Mouse (Mus musculus): ENCODE results near the gene Pcna. TPM values are rescaled to one million over a fixed set of nuclear protein-coding genes. Genes with fewer than 3 reads are reported as not detected.
"Not testable (repeated sequence)": the region's sequence is repeated elsewhere in the genome, so short reads cannot be mapped to it uniquely, and the experiment has no call there.

Pcna gene
- 10 to 100 TPM; 37.5 to 40.9 TPM for total RNA-seq (2021)

GRCm38 (mm10) chr2:132252542-132253528 is at the start of gene Pcna:
TSS of gene Pcna (minus strand) at chr2:132253314.
- intact Hi-C loops (cut with DNase I) = loop anchor here (10.0 kb wide), 1 partner anchor 562 kb away; the partner anchor contains the start of genes Mcm8 and Trmt6
- DNase-seq (ENCODE audit: low spot score) = peak; percentile 98

GRCm38 (mm10) chr2:132301436-132301835 is 48.3 kb upstream of the Pcna start:
- intact Hi-C loops (cut with DNase I) = no loop called here
- no peak for DNase-seq (ENCODE audit: low spot score)

GRCm38 (mm10) chr2:132298250-132298649 is 45.1 kb upstream of the Pcna start:
- intact Hi-C loops (cut with DNase I) = no loop called here
- DNase-seq (ENCODE audit: low spot score) = no peak

DNA sequence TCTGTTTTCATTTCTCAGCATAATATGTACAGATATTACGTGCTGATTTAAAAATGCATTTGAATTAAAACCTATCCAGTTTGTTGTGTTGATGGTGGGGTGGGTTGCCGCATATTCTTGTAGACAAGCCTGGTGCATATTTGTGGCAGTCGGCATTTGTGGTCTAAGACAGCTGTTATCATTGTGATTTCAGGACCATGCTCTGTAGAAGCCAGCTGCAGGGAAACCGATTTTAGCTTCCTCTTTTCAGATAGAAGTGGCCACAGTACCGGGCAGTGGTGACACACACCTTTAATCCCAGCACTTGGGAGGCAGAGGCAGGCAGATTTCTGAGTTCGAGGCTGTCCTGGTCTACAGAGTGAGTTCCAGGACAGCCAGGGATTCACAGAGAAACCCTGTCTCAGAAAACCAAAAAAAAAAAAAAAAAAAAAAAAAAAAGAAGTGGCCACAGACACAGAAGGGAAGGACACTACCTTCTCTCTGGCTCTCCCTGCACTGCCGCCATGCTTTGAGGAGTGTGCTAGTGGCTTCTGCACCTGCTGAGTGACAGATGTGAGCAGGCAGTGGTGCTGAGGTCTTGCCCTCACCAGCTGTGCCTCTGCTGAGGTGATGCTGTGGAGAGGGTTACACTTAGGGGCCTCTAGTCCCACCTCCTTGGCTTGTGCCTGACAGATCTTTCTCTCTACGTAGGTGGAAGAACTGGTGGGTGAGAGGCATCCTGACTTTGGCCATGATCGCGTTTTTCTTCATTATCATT is 40.8 kb upstream of the Pcna start:
- no peak for DNase-seq (ENCODE audit: low spot score)
- intact Hi-C loops (cut with DNase I) = no loop called here

- intact Hi-C loops (cut with DNase I) = no loop called here
- DNase-seq (ENCODE audit: low spot score) = peak; percentile 19
These were observed 39.0 kb upstream of the Pcna start for GRCm38 (mm10) chr2:132292083-132292482.

DNA sequence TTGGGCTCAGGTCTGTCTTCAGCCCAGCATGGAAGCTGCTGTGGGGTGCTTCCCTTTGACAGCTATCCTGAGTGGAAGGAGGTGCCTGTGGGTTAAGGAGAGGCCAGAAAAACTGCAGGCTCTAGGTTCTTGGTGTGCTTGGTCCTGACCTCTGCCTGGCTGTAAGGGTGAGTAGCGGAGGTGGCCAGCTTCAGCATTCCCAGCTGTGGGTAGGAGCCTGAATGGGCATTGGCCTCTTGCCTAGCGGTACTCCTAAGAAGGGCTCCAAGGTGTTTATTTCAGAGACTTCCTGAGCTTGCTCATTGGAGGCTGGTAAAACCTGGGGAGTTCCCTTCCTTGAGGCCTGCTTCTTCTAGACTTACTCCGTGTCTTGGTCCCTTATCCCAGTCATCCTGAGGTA is 38.2 kb upstream of the Pcna start:
- no peak for DNase-seq (ENCODE audit: low spot score)
- intact Hi-C loops (cut with DNase I) = no loop called here

- no peak for DNase-seq (ENCODE audit: low spot score)
- intact Hi-C loops (cut with DNase I) = no loop called here
These were observed 37.7 kb upstream of the Pcna start for GRCm38 (mm10) chr2:132290808-132291207.

DNA sequence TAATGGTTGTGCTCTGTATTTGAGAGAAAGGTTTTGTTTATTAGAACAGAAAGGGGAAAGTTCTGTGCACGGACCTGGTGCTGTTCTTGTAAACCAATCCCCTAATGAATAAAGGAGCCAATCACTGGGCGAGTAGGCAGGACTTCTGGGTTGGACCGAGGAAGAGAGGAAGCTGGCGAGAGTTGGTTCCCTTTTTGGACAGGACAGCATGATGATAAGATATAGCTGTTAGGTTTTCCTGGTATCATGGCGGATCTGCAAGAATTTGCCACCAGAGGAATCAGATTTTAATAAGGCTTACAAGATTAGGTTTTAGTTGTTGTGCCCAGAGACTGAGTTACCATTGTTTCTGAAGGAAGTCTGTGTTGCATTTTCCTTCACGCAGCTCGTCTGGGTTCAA is 36.1 kb upstream of the Pcna start:
- intact Hi-C loops (cut with DNase I); DNase-seq (ENCODE audit: low spot score): not testable (repeated sequence)

DNA sequence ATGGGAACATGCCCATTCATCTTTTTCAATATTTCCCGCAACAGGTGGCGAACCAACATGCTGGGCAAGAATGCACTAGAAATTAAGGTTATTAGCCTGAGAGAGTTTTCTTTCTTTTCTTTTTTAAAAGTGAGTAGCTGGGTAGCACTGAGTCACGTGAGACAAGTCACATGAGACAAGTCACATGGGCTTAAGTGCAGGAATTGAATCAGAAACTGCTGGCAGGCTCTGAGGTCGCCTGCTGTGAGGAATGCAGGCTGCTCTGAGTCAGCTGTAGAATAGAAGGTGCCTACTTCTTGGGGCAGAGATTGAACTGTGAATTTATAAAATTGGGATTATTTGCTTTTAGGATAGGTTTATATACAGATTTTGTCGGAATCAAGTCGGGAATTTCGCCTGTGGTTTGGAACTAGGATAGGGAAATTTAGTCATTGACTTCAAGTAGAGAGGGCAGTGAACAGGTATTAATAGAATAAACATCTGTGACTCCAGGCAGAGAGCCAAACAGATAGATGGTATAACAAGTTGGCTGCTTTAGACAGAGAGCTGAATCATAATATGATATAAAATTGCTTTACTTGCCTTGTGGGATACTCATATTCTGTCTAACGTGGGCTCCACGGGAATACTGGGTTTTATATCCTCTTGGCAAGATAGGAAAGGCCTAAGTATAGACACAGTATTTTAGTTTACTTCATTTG is 33.4 kb upstream of the Pcna start:
- intact Hi-C loops (cut with DNase I) = no loop called here
- no peak for DNase-seq (ENCODE audit: low spot score)

- intact Hi-C loops (cut with DNase I); DNase-seq (ENCODE audit: low spot score): not testable (repeated sequence)
These were observed 32.6 kb upstream of the Pcna start for GRCm38 (mm10) chr2:132285722-132286121.

GRCm38 (mm10) chr2:132284492-132285139 is 31.5 kb upstream of the Pcna start:
- peak; percentile 71 for DNase-seq (ENCODE audit: low spot score)
- intact Hi-C loops (cut with DNase I) = no loop called here

DNA sequence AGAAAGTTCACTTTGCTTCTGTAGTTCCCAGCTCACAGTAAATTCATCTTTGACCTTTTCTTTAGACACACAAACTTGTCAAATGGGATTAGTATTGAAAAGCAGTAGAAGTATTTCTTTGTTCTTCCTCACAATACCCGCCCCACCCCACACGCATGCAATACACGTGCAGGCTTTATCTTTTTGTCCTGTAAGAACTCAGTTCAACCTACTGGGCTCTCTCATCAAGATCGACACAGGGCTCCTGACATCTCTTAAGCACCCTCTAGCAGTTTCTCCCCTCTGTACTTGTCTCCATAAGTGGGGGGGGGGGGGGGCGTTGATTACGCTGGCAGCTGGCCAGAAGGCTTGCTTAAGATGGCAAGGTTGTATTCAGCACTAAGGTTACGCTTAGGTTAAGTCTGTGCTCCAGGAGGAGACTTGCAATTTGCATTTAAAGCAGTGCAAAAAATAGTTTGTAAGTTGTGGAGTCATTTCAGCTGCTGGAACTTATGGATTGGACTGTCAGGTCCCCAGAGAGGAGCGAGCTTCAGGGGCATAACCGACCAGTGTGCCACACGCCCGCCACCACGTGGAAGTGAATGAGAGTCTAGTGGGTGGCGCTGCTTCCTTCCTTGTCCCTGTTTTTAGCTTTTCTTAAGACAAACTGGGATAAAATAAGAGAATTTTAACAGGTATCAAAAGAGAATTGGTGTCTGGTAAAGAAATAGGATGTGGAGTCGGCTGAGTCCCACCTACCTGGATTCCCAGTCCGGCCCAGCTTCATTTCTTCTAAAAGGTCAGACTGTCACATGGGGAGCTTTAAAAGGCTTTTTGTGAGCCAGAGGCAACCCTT is 30.3 kb upstream of the Pcna start:
- no peak for DNase-seq (ENCODE audit: low spot score)
- intact Hi-C loops (cut with DNase I) = no loop called here

GRCm38 (mm10) chr2:132282453-132283174 is 29.5 kb upstream of the Pcna start:
- intact Hi-C loops (cut with DNase I) = no loop called here
- DNase-seq (ENCODE audit: low spot score) = no peak

GRCm38 (mm10) chr2:132281560-132282452 is 28.7 kb upstream of the Pcna start:
- intact Hi-C loops (cut with DNase I) = loop anchor here (2.0 kb wide), 1 partner anchor 17 kb away; no protein-coding TSS in a partner anchor
- DNase-seq (ENCODE audit: low spot score) = no peak

GRCm38 (mm10) chr2:132280518-132281120 is 27.5 kb upstream of the Pcna start:
- DNase-seq (ENCODE audit: low spot score) = no peak
- intact Hi-C loops (cut with DNase I) = loop anchor here (2.0 kb wide), 1 partner anchor 16 kb away; no protein-coding TSS in a partner anchor

- intact Hi-C loops (cut with DNase I) = loop anchor here (2.0 kb wide), 1 partner anchor 15 kb away; no protein-coding TSS in a partner anchor
- no peak for DNase-seq (ENCODE audit: low spot score)
These were observed 26.9 kb upstream of the Pcna start for GRCm38 (mm10) chr2:132279978-132280377.

Data from heart, postnatal 25 days (tissue).